Mouse (Mus musculus) layer of hippocampus, postnatal 10 days (tissue): ENCODE measurements at regions not wholly inside any gene's neighbourhood (a gene's known extent, or its start where the extent isn't known, plus 50 kb on each side); places are given as distances from the start of the nearest gene placed in this dataset.
"Not testable (repeated sequence)": the region's sequence is repeated elsewhere in the genome, so short reads cannot be mapped to it uniquely, and the experiment has no call there.

Experiments used
- DNase-seq, 2 experiments: peaks; one replicate each; pipeline ENCODE4 v3.0.0; 2021; ENCODE audit warnings: low spot score in 2 of 2

DNA sequence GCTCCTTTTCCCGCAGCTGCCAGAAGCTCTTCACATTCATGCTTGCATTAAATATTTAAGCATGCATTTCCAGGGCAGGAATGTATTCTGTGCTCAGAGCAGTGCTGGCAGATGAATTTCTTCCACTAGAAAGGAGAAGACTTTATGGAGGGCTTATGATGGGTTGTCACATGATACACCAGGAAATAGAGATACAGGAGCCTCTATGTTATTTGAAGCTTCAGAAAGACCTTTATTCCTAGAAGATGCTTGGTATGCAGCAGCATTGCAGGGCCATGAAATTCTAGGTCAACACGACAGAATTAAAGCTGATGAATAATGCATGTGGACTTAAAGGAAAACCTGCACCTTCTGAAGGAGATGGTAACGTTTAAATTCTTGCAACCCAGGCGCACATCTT, 212.1 kb downstream of the Adgrg6 start:
- DNase-seq = no peak

DNA sequence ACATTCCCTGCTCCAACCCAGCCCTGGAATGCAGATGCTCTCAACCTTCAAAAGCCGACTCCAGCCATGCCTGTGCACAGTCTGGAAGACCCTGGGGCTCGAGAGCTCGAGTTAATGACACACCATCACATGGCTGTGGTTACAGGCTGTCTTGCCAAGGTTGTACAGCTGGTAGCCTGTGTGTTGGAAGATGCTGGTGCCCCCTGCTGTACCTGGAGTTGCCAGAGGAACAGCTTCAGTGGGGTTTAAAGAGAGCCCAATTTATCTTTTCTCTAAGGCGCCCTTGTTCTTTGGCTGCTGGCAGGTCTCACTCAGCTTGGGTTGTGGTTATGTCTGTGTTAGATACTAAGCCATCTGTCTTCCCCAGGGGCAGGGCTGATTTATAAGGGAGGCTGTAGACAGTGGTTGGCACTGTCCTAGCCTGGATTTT, 212.8 kb downstream of the Adgrg6 start:
- peak; percentile 63 to 65 for DNase-seq

- no peak for DNase-seq
Observed at GRCm38 (mm10) chr10:14328846-14329245, 216.6 kb downstream of the Adgrg6 start.

- no peak for DNase-seq
Observed at GRCm38 (mm10) chr10:14326229-14326628, 219.2 kb downstream of the Adgrg6 start.

DNA sequence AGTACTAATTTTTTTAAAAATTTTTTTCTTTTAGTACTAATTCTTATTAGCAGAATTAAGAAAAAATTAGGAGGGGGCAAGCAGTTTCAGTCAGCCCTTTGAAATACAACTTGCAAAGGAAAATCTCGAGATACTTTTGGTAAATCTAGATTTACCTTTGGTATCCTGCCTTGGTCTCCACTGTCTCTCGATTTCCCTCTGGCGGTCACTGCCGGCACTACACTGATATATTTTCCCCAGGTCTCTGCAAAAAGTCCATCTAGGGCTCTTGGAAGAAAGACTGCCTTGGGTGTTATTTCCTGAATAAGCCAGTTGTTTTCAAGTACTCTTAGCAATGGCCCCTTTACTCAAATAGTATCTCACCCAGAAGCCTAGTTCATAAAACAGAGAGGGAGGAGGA, 224.0 kb downstream of the Adgrg6 start:
- DNase-seq = peak; percentile 90 to 93

GRCm38 (mm10) chr10:14315232-14315631, 230.2 kb downstream of the Adgrg6 start:
- DNase-seq = no peak

GRCm38 (mm10) chr10:14314607-14315006, 230.9 kb downstream of the Adgrg6 start:
- DNase-seq = no peak

DNA sequence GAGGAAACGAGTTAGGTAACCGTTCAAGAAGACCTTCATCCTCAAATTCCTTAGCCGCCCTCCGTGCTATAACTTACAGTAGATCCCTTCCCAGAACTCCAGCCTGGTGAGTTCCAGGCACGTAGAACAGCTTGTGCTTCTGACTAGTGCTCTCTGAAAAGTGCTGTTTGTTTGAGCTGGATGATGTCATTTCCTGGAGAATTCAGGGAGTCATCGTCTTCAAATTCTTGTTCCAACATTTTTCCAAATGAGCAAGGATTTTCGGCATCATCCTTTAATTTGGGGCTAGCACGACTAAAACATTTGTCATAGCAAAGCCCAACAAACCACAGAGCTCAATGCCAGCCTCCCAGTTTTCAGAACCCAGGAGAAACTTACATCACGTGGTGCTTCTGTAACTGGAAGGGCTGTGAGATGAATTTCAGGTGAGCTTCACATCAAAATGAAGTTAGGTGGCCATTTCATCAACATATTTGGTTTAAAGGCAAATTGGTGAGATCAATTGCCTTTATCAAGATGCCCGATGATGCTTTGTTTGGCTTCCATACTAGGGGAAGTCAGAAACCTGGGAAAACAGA, 231.4 kb downstream of the Adgrg6 start:
- DNase-seq = no peak

GRCm38 (mm10) chr10:14312959-14313358, 232.5 kb downstream of the Adgrg6 start:
- DNase-seq = no peak

DNA sequence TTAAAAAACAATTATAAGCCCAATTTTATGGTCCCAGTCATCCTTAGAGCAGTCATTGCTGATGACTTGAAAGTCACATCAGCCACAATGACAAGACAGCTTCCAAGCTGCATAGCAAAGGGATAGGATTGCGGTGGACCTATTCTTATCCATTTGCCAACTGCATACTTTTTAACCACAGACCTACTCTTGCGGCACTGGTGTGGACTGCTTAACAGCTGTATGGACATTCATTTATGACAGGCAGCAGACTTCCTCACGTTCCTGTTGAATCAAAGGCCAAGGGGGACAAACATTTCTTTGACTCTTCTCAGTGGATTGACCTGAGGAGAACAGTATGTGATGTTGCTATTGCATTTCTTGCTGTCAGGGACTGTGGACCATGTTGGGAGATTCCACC, 233.5 kb downstream of the Adgrg6 start:
- no peak for DNase-seq

- no peak for DNase-seq
Observed at GRCm38 (mm10) chr10:14306811-14307210, 238.6 kb downstream of the Adgrg6 start.

GRCm38 (mm10) chr10:14303476-14303875, 242.0 kb downstream of the Adgrg6 start:
- no peak for DNase-seq

DNA sequence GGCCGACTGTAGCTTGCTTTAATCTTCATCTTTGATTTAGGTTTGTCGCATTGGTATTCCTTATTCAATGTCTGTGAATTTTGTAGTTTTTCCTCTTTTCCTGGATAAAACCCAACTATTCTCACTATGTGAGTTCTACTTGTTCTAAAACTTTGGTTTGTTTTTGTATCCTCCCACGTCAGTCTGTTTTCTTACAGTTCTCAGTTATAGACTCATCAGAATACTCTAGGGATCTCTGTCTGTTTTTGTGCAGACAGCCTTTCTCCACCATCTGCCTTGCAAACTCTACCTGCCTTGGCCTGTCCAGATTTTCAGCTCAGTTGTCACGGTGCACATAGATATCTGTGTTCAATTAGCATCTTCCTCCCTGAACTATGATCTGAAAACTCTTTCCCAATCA, 249.3 kb downstream of the Adgrg6 start:
- DNase-seq = no peak

DNA sequence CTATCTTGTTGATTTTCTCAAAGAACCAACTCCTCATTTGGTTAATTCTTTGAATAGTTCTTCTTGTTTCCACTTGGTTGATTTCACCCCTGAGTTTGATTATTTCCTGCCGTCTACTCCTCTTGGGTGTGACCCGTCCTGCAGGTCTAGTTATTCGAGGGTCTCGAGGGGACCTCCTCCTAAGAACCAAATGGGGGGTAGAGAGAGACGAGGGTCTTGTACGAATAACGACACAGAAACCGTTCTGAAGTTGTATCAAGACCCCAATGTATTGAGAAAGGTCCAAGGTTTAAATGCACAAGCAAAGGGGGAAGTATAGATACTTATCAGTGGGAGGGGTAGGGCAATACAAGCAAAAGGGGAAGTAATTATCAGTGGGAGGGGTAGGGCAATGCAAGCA, 252.8 kb downstream of the Adgrg6 start:
- DNase-seq = not testable (repeated sequence)

- DNase-seq = no peak
Observed at GRCm38 (mm10) chr10:14287551-14287950, 257.9 kb downstream of the Adgrg6 start.

GRCm38 (mm10) chr10:14276631-14277030, 268.8 kb downstream of the Adgrg6 start:
- DNase-seq = no peak

DNA sequence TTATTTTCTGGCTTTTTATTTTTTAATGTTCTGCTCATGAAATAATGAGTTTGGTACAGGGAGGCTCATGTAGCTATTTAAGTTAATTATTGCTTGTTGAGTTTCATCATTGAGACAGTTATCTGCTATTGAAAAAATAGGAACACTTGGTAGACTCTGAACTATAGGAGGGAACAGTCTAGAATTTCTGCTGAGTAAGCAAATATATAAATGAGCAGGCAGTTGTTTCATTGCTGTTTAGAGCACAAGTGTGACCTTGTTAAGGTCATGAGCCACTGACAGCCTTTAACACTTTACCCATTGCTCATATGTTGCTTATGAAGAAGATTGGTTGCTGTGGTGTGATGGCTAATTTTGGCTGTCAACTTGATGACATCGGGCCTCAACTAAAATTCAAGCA, 270.0 kb downstream of the Adgrg6 start:
- no peak for DNase-seq

DNA sequence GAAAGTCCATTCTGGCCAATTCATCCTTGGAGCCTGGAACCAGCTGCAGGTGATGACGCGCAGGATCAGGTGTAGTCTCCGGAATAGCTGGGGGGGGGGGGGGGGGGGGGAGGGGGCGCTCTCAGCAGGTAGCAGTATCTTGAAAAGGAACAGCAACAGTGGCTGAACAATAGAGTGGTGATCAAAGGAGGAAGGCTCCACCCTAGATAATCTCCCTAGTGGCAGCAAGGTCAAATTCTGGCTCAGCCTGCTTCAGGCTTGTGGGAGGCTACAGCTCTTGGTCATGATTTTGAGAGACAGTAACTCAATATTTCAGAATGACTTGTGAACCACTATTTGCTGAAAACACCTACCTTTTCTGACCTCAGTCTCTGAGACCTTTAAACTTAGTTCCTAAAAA, 275.5 kb downstream of the Adgrg6 start:
- DNase-seq = no peak

- DNase-seq = peak in 1 of 2 experiments; percentile 12
Observed at GRCm38 (mm10) chr10:14267641-14268040, 277.8 kb downstream of the Adgrg6 start.

DNA sequence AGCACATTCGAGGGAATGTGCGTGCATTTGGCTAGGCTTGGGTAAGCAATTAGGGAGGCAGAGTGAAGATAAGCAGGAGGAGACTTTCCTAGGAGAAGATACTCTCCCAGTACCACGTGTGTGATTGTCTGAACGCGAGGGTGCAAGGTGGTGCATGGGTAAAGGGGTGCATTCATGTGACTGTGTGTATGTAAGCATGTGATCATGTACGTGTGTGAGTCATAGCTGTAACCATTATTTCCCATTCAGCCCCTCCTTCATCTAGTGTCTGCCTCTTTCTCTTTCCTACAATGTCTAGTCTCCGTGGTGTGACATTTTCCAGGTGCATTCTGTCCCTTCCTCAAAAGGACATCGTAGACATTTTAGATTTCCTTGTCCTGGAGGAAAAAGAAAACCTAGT, 273.8 kb downstream of the Hivep2 start:
- no peak for DNase-seq

DNA sequence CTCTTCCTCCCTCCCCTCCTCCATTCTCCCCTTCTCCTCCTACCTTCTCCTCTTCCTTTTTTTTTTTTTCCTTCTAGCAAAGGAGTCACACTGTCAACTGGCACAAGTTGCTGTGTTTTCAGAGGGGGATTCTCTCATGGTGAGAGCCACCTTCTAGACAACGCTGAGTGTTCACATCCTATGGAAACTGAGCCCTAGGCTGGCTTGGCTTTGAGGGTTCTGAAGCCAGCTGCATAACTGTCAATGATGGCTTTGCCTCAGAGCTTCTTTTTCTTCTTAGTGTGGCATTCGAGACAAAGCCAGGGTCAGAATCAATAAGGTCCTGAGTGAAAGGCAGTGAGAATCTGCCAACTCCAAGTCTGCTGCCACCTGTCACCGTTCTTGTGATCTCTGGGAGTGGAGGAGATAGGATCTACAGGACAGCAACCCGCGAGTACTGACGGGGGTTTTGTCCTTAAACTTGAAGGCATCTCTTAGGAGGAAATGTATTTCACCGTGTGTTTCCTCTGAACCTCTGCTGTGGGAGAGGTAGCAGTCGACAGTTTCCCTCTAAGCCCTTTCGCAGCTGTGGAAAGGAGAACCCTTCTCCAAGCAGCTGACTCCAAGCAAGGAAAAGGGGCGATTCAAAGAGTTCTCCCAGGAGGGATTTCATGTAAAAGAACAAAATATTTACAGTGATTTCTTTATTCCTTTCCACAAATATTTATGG, 269.2 kb downstream of the Hivep2 start:
- DNase-seq = no peak

DNA sequence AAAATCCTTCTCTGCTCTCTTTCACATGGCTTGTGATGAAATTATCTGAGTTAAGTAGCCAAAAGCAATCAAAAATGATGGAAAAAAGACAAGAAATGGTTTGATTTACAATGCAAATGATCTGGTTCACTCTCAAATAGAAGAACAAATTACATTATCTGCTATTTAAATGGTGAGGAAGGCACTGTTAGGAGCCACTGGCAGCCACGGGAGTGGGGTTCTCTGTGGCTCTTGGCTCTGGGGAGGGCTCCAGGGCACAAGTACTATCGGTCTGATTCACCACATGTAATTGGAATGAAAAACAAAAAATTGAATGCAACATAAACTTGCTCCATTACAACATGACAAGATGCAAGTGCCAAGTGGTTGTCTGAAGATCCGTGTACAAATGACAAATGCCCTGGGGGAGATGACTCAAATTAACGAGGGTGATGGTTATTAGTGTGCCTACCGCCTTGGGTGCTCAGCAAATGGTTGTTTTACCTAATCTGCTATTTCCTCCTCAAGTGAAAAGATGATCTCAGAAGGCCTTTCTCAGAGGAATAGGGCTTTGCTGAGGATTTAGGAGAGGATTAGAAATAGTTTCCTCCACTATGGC, 268.2 kb downstream of the Hivep2 start:
- DNase-seq = no peak

DNA sequence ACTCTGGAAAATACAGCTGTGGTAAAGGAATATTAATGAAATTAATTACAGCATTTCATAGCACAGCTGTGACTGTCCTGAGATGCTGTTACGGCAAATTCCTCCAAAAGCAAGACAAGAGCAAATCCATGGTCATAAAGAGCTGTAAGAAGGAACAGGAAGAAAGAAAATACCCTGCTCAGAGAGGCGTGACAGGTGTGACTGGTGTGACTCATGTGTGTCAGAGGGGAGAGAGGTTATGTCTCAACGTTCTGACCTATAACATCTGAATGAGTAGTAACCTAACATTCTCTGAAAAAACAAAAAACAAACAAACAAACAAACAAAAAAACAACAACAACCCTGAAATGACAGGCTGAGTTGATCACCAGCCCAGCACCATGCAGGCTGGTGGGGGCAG, 267.5 kb downstream of the Hivep2 start:
- DNase-seq = no peak
